Mouse (Mus musculus): ENCODE measurements around the gene Tent4b.

The Tent4b gene

DNA sequence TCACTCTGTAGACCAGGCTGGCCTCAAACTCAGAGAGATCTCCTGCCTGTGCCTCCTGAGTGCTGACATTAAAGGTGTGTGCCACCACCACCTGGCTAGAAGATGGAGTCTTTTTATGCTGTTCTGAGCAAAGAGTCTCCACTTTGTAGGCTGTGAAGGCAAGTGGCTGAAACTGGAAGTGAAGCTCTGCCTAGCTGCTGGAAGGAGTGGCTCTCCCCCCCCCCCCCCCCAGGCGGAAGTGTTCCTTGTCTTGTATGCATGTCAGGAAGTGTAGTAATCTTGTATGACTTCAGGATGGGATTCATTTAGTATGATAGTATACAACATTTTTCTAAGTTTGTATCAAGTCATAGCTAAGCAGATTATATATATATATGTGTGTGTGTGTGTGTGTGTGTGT, 29.8 kb downstream of the Tent4b start:
- no peak for DNase-seq

DNA sequence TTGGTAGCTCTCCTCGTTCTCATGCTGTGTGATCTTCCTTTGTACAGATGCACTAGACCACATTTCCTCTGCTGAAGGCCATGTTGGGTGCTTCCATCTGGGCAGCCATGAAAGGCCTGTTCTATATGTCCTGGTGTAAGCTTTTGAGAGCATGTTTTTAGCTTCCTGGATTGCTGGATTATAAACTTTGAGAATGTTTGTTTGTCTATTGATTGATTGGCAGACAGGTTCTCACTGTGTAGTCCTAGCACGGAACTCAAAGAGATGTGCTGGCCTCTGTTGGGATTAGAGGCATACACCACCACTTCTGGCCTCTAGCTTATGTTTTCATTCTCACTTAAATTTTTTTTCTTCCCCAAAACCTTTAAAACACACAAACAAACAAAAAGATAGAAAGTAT, 37.7 kb downstream of the Tent4b start:
- no peak for DNase-seq

DNA sequence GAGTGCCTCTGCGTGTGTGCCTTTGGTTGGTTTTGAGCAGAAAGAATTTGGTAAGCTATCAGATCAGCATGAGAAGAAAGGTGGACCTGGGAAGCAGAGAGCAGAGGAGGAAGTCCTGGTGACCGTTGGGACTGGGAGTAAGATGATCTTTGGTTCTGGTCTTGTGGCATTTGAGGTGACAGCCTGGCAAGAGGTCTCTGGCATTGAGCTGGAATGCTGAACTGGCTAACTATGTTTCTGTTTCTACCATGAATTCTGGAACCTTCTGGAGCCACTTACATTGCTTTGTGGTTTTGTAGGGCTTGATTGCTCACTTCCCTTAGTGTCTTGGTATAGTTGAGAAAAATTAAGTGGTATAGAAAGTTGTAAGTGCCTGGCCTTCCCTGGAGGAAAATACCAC, 38.6 kb downstream of the Tent4b start:
- DNase-seq: no peak

DNA sequence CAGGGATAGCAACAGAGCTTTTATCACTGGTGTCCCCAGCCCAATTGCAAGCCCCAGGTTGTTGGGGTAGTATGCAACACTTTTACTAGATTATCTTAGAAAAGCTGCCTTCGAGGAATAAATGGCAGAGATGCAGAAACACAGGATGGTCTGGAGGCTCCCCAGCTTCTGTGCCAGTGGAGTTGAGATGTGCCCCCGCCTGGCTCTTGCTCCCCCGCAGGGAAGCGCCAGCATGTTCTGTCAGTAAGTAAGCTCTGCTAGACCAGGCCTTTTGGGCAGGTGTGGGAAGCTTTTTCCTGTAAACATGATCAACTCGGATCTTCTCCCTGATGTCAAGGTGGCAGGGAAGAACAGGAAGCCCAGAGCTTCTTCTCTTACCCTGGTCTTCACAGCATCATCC, 40.3 kb downstream of the Tent4b start:
- DNase-seq: no peak

DNA sequence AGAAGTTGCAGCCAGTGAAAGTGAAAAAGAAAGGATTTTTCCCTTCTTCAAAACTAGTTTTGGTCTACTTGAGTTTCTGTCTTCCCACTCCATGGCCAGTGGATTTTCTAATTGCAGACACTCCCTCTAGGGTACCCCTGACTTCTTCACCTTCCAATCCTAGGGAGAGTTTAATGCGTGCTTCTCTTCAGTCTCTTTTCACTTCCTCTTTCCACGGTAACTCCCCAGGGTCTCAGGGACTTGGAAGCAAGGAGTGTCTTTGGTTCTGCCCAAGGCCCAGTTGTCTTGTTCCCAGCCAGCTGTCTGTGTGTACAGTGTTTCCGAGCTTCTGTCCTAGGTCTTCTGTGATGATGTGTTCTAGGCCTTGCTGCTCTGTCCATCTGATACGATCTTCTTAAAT, 42.9 kb downstream of the Tent4b start:
- no peak for DNase-seq

DNA sequence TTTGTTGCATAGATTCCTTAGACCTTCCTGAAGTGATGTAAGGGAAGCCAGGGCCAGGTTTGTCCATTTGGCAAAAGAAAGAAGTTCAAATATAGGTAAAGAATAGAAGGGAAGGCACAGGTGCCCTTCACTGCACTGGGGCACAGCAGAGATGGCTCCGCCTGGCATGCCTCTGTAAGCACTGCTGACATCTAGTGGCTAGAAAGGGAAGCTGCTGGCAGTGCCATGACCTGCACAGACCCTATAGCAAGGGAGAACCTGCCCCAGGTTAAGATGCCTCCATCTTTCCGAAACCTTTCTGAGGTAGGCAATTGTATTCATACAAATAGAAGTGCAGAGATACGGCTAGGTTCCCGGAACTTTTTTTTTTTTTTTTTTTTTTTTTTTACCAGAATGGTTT, 45.3 kb downstream of the Tent4b start:
- peak; percentile 69 to 73 for DNase-seq

DNA sequence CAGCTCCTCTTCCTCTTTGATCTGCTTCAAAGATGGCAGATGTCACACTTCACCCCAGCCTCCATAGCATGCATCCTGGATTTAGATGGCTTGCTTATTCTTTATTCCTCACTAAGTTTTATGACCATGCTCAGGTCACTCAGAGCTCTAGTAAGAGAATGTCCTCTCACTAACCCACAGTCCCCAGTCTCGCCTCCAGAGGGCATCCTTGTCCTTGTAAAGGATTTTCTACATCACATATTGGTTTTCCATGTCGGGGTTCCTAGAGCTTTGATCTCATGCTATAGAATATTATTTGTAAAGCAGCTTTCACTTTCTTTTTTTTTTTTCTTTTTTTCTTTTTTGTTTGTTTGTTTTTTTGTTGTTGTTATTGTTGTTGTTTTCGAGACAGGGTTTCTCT, 53.8 kb downstream of the Tent4b start:
- DNase-seq: peak; percentile 53 to 78

DNA sequence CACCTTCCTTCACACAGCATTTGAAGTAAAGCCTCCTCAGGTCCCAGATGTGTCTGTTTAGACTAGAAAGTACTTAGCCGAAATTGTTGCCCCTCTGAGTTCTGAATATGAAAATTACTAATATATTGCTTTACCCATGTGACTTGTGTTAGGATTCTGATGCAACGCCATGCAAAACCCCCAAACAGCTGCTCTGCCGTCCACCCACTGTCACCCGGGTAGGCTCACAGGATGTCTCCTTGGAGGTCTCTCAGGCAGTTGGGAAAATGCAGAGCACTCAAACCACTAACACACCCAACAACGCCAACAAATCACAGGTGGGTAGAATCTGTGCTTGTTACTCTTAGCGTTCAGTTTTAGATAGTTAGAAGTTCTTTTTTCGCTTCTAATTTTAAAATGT, 55.9 kb downstream of the Tent4b start:
- no peak for DNase-seq

DNA sequence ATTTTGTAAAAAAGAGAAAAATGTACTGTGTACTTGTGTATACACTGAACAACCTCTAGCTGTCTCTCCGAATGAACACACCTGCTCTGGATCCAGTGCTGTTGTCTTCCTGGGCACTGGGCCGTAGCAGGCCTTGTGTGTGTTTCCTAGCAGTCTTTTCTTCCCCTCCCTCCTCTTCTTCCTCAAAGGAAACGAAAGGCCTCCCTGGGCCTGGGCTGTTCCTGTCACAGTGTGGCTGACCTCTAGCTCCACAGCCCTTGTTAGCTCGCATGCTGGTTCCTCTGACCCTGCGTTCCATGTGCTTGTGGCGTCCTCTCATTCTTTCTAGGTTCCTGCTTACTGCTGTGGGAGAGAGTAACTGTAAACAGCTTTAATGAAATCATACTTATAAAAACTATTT, 59.0 kb downstream of the Tent4b start:
- no peak for DNase-seq

DNA sequence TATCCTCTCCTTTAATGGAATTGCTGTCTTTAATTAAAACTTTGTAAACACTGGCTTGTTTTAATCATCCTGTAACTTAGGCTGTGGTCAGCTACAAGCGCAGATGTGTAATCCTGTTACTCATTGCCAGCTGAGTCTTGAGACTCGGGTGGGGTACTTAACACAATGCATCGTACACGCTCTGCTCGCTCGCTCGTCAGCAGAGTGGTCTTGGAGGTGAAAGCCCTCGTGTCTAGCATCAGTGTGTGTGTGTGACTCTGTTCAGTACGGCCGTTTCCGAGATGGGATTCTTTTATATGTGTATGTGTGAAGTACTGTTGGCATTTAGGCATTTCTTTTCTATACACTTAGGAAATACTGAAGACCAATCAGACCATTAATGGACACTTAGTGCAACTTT, 59.5 kb downstream of the Tent4b start:
- DNase-seq: no peak

DNA sequence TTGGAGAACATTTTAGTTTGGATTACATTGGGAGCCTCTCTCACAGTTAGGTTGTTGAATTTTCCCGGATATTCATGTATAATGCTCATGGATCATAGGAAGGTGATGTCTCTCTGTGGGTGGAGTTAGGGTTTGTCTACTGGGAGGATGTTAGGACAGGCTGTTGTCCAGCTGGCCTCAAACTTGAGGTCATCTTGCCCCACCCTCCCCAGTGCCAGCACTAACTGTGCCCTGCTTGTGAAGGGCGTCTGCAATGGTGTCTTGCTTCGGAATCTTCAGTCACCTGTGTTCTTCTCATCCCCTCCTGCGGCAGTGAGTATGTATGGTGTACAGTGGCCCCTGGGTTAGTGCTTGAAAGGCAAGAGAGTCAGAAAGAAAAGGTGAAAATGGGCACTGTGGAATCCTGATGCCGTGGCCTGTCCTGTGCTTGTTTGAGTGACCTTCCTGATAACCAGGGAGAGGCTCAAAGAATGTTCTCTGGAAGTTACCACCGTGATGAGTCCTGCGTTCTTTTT, 61.5 kb downstream of the Tent4b start:
- no peak for DNase-seq

DNA sequence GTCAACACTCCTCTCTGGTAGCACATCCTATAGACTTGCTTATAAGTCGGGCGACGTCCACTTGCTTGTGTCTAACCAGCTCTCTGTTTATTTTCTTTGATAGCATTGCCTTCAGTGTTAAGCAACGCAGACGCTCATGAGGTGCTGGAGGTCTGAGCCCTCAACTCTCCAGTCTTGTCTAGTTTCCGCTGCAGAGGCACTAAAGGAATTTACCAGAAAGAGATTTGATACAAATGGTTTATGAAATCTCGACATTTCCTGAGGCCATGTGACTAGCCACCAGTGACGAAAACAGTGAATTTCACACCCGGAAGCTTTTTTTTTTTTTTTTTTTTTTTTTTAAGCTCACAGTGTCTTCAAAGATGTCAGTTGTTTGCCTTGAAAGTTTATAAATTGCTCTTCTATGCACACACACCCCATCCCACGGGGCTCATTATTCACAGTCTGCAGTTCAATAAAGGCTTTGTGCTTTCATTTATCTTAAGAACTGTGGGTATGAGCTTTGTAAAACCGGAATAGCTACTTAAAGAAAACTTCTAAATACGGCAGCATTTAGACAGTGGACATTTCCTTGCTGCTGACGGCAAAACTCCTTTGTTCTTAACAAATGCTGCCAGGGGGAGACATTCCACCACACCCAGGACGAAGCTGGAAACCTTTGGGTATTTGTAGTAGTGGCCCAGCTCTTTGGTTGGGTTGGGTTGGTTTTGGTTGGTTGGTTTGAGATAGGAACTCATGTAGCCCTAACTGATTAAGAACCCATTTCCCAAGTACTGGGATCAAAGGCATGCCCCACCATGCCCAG, 64.0 kb downstream of the Tent4b start:
- peak in 1 of 2 experiments; percentile 17 for DNase-seq

DNA sequence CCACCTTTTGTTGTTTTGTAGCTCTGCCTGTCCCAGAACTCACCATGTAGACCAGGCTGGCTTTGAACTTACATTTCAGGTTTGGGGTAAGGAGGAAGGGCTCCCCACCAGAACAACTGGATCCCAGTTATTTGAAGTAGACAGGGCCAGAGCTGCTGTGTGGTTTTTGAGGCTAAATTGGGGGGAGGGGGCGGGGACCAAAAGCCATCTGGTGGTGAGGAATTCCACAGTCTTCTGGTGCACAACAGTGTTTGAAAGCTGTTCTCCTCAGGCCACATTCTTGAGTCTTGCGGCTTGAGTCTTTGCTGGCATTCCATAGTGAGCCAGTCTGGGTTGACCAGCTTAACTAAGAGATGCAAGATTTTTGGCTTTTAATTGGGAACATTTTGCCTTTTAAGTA, 66.5 kb downstream of the Tent4b start:
- no peak for DNase-seq

DNA sequence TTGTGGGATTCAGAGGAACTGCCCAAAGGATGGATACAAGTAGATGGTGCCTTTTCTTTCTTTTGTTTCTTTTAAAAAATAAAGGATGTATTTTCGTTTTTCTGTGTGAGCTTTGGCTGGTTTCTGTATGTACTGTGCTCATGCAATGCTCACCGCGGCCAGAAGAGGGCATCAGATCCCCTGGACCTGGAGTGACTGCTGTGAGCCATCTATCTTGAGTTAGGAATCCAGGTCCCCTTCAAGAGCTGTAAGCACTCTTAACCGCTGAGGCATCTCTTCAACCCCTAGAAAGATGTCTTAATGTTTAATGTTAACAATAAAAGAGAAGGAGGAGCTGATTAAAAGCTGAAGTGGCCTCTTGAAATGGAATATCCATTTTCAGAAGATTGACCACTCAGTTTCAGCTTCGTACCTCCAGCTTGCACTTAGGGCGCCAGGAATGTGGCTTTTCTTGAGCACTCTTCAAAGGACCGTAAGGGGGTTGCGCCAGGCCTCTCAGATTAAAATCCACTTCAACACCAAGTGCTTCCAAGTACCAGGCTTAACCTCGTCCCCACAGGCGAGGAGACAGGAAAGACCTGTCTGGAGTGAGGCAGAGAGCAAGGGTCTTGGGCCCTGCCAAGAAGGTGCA, 67.3 kb downstream of the Tent4b start:
- DNase-seq: peak; percentile 74 to 90

DNA sequence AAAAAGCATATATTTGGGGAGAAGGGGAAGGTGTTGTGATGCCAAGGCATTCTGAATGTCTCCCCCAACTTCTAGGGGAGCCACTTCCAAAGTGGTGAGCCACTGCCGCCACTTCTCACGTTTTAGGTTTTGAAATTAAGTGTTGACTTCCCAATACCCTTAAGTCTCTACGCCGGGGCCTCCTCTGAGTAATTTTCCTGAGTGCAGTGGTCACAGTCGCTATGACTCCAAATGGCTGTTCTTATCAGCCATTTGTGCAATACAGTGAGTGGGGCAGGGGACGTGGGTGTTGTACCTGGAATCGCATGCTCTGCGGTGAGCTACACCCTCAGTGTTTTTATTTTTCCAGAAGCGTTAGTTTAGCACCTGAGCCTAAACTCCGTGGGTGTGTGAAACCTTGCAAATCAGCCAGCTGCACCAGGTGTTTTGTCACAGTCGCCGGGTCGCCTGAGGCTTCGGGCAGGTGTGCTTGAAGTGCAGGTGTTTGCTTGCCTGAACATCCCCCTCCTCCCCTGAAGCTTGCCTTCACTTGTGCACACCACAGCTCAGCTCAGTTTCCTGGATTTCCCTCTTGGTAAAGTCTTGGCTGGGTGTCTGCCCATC, 67.9 kb downstream of the Tent4b start:
- no peak for DNase-seq

DNA sequence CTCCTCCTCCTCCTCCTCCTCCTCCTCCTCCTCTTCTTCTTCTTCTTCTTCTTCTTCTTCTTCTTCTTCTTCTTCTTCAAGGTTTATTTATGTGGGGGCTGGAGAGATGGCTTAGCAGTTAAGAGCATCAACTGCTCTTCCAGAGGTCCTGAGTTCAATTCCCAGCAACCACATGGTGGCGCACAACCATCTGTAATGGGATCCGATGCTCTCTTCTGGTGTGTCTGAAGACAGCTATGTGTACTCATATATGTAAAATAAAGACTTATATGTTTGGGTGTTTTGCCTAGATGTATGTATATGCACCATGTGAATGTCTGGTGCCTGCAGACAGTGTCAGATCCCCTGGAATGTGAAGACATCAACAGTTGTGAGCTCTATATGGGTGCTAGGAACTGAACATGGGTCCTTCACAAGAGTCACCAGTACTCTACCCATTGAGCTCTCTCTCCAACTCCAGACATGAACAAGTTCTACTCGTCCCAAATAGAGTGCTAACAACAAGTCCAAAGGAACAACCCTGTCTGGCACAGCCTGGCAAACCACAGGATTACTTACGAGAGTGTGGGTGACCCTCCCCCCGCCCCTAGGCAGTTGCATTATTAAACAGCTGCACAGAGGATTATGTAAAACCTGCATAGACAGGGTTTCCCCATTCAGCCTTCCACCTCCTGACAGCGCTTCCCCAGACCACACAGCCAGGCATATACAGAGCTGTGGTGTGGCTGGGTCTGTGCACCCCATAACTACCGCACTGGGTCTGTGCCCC, 70.3 kb downstream of the Tent4b start:
- DNase-seq: no peak

DNA sequence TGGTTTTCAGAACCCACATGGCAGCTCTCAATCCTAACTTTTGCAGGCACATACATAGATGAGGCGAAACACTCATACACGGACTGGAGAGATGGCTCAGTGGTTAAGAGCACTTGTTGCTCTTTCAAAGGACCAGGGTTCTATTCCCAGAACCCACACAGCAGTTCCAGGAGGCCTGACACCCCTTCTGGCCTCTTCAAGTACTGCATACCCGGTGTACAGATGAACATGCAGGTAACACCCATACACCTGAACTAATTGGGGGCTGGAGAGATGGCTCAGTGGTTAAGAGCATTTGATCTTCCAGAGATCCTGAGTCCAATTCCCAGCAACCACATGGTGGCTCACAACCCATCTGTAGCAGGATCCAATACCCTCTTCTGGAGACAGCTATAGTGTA, 71.1 kb downstream of the Tent4b start:
- no peak for DNase-seq

DNA sequence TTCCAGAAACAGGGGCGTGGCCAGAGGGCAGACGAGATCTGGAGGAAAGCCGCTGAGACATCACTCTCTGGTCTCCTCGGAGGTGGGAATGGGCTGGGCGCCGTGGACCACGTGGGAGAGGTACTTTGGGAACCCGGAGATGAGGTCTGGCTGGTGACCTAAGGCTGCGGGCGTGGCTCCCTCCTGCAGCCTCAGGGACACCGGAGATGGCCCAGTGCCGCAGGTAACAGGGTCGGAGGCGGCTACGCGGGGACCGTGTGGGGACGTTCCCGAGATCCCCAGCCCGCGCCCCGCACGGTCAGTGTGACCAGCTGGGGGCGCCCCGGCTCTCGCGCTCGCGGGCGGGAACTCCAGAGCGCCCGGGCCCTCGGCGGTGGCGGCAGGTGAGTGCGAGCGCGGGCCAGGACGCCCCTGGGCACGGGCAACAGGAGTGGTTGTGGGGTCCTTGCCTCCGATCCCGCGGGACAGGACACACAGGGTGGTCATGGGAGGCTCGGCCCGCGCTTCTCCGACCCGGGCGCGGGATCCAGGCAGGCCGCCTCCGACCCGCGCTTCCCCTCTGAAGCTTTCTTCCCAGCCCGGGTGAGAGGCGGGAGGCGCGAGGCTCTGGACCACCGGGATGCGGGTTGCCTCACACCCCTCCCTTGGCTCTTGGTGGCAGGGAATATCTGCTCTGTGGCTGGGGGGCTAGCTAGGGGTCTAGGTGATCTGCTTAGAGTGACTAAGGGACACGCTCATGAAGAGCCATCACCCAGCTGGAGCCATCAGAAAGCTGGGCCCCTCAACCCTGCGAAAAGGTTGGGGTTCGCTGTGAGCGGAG, 73.4 kb downstream of the Tent4b start, which contains the start of gene Adcy7:
Adcy7 (plus strand) TSS at position 173 of the 820 bp plus-strand sequence.
- peak in 1 of 2 experiments; percentile 16 for DNase-seq

DNA sequence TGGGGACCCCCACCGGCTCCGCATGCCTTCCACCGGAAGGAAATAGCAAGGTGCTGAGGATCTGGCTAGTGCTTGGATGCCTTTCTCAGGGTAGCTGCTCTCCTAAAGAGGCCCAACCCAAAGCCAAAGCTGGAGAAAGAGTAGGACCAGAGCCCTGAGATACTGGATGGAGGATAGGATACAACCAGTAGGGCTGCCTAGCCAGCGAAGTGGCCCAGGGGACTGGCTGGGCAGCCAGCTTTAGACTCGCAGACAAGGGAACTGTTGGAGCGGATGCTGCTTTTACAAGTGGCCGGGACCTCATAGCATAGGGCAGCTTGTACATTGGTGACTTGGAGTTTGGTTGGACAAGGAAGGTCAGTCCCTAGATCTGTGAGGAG, 74.0 kb downstream of the Tent4b start:
- DNase-seq: no peak

DNA sequence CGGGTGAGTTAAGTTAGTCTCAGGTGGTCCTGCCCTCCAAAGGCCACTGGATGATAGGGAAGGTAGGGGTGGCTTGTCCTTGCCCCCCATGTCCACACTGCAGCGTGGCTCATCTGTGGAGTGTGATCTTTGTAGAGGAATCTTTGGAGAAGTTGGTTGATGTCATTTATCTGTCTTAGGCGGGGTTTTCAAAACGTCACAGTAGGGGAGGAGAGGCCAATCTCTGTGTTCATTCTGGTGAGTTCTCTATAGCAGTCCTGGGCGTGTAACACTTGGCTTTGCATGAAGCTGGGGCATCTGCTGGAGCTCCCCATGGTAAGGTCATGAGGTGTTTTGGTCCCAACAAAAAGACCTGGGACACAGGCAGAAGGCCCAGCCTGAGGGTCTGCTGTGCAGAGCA, 75.1 kb downstream of the Tent4b start:
- no peak for DNase-seq

DNA sequence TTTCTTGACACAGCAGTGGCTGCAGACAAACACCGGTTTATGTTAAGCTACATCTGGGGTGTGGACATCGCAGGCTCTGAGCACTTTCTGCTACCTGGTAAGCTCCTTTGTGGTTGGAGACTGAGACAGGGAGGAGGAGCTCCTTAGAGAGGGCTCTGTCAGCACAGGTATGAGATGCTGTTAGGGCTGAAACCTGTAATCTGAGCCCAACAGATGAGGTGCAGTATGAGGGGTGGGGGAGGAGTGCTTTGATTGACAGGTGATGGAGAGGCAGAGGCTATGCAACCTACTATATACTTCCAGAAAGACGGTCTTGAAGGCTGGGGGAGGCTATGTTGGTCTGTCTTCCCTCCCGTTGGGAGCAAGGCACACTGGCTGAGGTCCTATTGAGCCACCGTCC, 80.2 kb downstream of the Tent4b start:
- DNase-seq: no peak

DNA sequence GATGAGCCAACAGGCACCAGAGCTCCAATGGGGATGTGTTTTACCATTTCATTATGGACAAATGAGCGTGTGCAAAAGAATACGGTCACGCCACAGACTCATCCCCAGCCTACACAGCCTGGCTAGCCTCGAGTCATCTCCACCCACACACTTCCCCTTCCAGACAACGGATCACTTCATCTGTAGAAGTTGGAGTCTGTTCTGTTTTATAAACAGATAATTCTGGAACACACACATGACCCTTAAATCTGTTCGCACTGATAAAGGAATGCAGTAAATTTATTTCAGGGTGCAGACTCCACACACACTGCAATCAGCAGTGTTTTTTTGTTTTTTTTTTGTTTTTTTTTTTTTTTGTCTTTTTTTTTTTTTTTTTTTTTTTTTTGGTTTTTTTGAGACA, 80.7 kb downstream of the Tent4b start:
- DNase-seq: no peak
